Mouse (Mus musculus): ENCODE results near the gene Hist1h4i.

- no peak for TF ChIP-seq POLR2A (IDR thresholded peaks at IDR 0.05; ENCODE audit: borderline replicate concordance, extremely low read depth, insufficient read depth, insufficient read length, poor library complexity, severe bottlenecking)
- no peak for TF ChIP-seq CTCF (IDR thresholded peaks at IDR 0.05; ENCODE audit: borderline replicate concordance, extremely low read depth, insufficient read depth, insufficient read length)
These were observed 7.9 kb upstream of the Hist1h4i start for GRCm38 (mm10) chr13:22049041-22049440.

All from brain, embryonic 14.5 days (tissue).